Mouse (Mus musculus) lung, adult 2 months (tissue): ENCODE measurements around the gene Igsf21.

ENCODE experiments used
- CTCF ChIP-seq: fragments of 200-500 bp; IDR thresholded peaks from 2 replicates; pipeline ENCODE4 v1.5.1; 2011; ENCODE audit warnings: mild to moderate bottlenecking, low read length, control low read depth; ENCODE audit not compliant: insufficient read depth
- POLR2A ChIP-seq: fragments of 200-500 bp; IDR thresholded peaks from 2 replicates; pipeline ENCODE4 v1.6.1; 2011; ENCODE audit warnings: low read depth, mild to moderate bottlenecking, control low read depth, low read length, borderline replicate concordance; ENCODE audit errors: extremely low read depth

DNA sequence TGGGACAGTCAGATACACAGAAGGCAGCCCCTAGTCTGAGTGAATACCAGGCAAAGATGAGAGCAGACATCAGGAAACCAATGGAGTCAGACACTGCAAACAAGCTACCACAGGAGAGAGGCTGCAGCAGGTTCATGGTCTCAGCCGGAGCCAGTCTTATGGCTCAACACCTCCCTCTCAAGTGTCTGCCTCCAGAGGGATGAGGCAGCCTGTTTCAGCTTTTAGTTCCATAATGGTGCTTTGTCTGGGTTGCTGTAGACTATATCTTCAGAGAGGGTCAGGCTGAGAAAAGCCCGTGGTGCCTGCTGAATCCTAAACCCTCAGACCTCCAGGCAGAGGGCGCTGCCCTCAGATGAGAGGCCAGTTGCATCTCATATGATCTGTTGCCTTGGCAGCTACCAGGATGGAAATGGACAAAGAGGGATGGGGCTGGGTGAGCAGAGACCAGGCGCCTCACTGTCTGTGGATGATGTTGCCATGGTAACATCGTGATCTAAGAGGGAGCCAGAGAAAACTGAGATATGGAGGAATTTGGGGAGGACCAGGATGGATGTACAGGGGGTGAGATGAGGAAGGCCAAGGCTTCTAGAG, 39.2 kb upstream of the Igsf21 start:
- TF ChIP-seq CTCF (no peak), POLR2A (no peak)
